Comparison of ENCODE assay signal across 11 mouse cellular contexts in the genomic region with DNA sequence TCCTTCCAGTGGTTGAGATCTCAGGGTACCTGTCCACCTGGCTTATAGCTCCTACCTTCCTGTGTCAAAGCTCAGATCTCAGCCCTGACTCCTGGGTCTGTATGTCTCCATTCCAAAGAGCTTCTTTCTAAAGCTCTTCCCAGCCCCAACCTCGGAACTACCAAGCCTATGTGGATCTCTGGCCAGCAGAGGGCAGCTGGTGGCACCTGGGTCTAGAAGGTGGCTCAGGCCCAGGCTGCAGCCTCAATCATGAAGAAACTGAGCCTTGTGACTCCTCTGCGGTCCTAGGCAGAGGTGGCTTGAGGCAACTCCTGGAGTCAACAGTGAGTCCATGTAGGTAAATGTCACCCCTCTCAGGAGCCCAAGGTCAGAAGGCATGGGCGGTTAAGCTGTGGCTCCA.
A peak's percentile ranks its signal among the peaks of the same experiment; 100 is the strongest.
DNase-seq lines count a peak whose midpoint lies in the region; ATAC-seq and TF ChIP-seq lines count a peak whose summit lies in the region.
"Had no signal": no experiment of that assay in that cellular context is flagged by ENCODE, and none has a peak within 500 bp of the region (broad histone marks: within the 10 kb centered on the region; RNA-seq: fewer than 3 reads in every experiment).

No protein-coding gene starts in this region.

- peak; percentile 44 for DNase-seq in layer of hippocampus, adult 11-12 months (ENCODE audit: low spot score)
- DNase-seq in layer of hippocampus, adult 9-11 months = no peak
- peak; percentile 6 for DNase-seq in MN1 (ENCODE audit: low spot score)
- DNase-seq in c-Kit-negative CD71-positive TER-119-positive erythroid progenitor cells, embryonic 14.5 days (ENCODE audit: low read depth, low spot score) = peak; percentile 61
- DNase-seq in left cerebral cortex, postnatal 25 days (ENCODE audit: low spot score in 2 of 2) = peak; percentile 50 to 53
- DNase-seq in gastrocnemius, postnatal 36 days = no peak

- H3K27ac ChIP-seq in olfactory bulb, adult 2 months (ENCODE audit: insufficient read depth, low read depth, low read length) = no peak overlapping the region
- H3K27ac ChIP-seq: limb, embryonic 15.5 days had no signal

- peak; percentile 41; the same call in 1 of the 2 replicates for TF ChIP-seq CTCF in olfactory bulb, adult 2 months (IDR thresholded peaks at IDR 0.05; ENCODE audit: insufficient read depth, low read depth, low read length)

- peaks cover under 1% of the 10 kb centered on the region; the same call in 1 of the 2 replicates for H3K4me1 ChIP-seq in olfactory bulb, adult 2 months (ENCODE audit: control insufficient read depth, insufficient read depth, low read length)
- H3K4me1 ChIP-seq: limb, embryonic 15.5 days had no signal

- 79% methylated on average over 3 of the region's 3 CpGs for WGBS in olfactory bulb, adult 2 months

- no peak overlapping the region for H3K4me3 ChIP-seq in olfactory bulb, adult 2 months (ENCODE audit: insufficient read depth, low read depth, low read length)
- H3K4me3 ChIP-seq: erythroblast, embryonic 14.5 days; limb, embryonic 15.5 days; stomach, embryonic 15.5 days had no signal

- no peak for TF ChIP-seq POLR2A in olfactory bulb, adult 2 months (IDR thresholded peaks at IDR 0.05; ENCODE audit: insufficient read depth, low read depth, low read length)

- ATAC-seq in erythroblast, adult 5-6 weeks (replicated peaks; ENCODE audit: low FRiP score, poor library complexity, severe bottlenecking) = peak; percentile 71

- intact Hi-C loops in left cerebral cortex, postnatal 25 days (cut with DNase I) = loop anchor here (5.0 kb wide), 1 partner anchor 438 kb away; no protein-coding TSS in a partner anchor
- intact Hi-C loops in gastrocnemius, postnatal 36 days (cut with DNase I) = loop anchor here (2.0 to 10.0 kb wide), 3 partner anchors 201 to 437 kb away; no protein-coding TSS in a partner anchor

Comparison
In these comparisons a context has a peak if more than half of its experiments do, and no peak if none do; other contexts are left out.
1. DNase-seq: peak in layer of hippocampus, adult 11-12 months (single experiment), MN1 (single experiment), c-Kit-negative CD71-positive TER-119-positive erythroid progenitor cells, embryonic 14.5 days (single experiment) and left cerebral cortex, postnatal 25 days (2 of 2); none in layer of hippocampus, adult 9-11 months (single experiment) and gastrocnemius, postnatal 36 days (0 of 2).